Mouse (Mus musculus) 3134 (cell line): ENCODE results near the gene Rcbtb2.

Experiments used
- DNase-seq: peaks from one replicate; pipeline ENCODE4 v3.0.0-alpha.2; 2011; ENCODE audit warnings: low spot score; ENCODE audit not compliant: insufficient read length; ENCODE audit errors: extremely low read depth

Gene Rcbtb2

GRCm38 (mm10) chr14:73116301-73116700, 6.5 kb upstream of the Rcbtb2 start:
- no peak for DNase-seq

- DNase-seq, result peak; percentile 47
Measured at GRCm38 (mm10) chr14:73116938-73117337, 5.9 kb upstream of the Rcbtb2 start.

GRCm38 (mm10) chr14:73117411-73118392, 5.1 kb upstream of the Rcbtb2 start:
- DNase-seq, result no peak

GRCm38 (mm10) chr14:73118482-73119347, 4.1 kb upstream of the Rcbtb2 start:
- no peak for DNase-seq

GRCm38 (mm10) chr14:73119459-73119858, 3.4 kb upstream of the Rcbtb2 start:
- no peak for DNase-seq

DNA sequence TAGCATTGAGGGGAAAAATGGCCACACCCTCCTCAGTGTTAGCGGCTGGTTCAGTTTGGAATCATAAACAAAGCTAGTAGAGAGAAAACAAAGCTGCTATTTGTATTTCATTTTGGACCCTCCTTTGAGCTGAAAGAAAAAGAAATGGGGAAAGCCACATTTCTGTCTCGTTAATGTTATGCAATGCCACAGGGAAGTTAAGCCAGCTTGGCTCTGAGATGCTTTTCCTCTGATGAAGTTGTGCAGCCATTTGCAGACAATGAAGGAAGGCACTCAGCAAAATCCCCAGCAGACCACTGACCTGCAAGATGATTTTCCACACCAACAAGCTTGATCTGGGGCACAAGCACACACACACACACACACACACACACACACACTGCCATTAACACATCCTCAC, 2.9 kb upstream of the Rcbtb2 start:
- DNase-seq, result no peak

DNA sequence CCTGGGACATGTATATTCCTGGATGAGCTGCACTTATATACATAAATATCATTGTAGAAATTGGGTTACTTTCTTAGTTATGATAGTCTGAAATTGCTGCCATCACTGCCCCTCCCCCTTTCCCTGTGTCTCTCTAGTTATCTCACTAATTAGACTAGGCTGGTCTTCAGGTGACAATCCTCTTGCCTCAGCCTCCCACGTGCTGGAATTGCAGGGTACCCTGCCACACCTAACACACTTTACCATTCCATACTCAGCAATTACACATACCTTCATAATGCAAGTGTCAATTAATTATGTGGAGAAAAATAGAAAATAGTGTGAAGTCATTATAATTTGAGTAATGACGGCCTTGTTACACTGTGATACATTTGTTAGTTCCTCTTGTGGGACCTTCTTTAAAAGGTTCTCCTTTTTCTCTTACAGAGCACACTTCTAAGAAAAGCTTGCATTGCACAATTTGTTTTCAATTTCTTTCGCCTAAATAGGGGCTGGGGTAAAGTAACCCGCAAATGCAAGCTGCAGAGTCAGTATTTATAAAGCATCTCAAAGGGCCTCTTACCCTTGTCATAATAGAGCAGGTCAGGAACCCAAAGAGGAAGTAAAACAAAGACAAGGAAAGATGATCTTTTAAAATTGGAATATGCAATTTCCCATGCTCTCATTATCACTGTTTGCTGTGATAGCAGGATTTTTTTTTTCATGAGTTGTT, 470 bp upstream of the Rcbtb2 start:
- no peak for DNase-seq

DNA sequence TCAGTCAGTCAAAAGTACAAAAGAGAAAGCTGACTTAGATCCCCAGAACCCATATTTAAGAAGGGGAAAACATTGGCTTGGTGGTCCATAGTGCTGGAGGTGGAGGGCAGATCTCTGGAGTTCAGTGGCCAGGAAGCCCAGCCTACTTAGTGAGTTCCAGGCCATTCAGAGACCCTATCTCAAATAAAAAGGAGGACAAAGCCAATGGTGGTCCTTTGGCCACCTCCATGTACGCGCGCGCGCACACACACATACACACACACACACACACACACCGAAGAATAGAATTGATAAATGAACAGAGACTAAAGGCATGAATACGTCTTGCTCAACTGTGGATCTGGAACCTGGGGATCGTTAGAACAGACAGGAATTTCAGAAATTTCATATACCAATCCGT, 544 bp downstream of the Rcbtb2 start:
- no peak for DNase-seq

GRCm38 (mm10) chr14:73123786-73124185, 949 bp downstream of the Rcbtb2 start:
- no peak for DNase-seq

DNA sequence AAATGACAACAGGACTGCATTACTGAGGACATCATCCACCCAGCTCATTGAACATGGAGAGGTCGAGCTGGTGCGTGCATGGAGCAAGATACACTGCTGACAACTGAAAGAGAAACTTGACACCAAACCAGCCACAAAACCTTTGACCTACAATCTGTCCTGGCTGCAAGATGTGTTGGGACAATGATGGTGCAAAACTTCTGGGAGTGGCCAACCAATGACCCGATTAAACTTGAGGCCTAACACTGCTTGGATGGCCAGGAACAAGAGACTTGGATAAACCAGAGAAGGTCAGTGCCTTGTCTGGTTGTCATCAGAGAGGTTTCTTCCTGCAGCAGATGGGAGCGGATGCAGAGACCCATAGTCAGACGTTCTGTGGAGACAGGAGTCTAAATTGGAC, 7.7 kb downstream of the Rcbtb2 start:
- no peak for DNase-seq

GRCm38 (mm10) chr14:73131856-73132410, 9.1 kb downstream of the Rcbtb2 start:
- DNase-seq, result no peak

- no peak for DNase-seq
Measured at GRCm38 (mm10) chr14:73132731-73133130, 9.9 kb downstream of the Rcbtb2 start.

DNA sequence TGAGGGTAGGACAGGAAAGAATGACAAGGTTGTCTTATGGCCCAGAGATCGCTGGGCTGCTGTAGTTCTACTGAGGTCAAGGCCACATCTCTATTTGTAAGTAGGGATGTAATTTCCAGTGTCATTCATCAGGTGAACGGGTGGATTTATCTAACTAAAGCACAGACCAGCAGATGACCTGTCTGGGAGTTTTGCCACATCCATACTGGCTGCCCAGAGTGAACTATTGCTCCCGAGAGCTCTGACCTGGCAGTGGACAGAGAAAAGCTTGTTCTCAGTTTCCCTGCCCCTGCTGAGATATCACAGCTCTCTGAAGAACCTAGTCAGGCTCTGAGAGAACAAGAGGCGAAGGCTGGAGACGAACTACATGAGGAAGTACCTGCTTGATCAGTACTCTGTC, 14.4 kb downstream of the Rcbtb2 start:
- DNase-seq, result no peak

DNA sequence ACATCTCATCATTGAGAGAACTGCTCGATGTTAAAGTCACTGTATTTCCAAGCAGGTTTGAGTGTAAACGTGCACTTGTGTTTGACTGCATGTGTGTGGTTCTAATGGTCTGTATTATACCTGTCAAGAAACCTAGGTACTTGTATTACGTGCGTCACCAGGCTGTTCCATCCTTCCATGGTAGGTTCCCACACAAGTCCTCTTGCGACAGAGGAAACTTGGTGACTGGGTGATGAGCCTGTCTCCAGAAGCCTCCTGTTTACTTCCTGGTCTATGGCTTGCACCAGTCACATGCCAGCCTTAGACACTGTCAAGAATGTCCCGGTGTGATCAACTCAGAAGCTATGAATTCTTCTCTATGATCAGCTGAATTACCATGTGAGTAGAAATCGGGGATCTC, 15.6 kb downstream of the Rcbtb2 start:
- no peak for DNase-seq

GRCm38 (mm10) chr14:73139866-73140265, 17.0 kb downstream of the Rcbtb2 start:
- no peak for DNase-seq

- DNase-seq, result no peak
Measured at GRCm38 (mm10) chr14:73141800-73142199, 19.0 kb downstream of the Rcbtb2 start.

GRCm38 (mm10) chr14:73142421-73142895, 19.6 kb downstream of the Rcbtb2 start:
- DNase-seq, result no peak

GRCm38 (mm10) chr14:73142896-73143709, 20.3 kb downstream of the Rcbtb2 start:
- peak; percentile 88 for DNase-seq

- no peak for DNase-seq
Measured at GRCm38 (mm10) chr14:73143710-73144420, 21.0 kb downstream of the Rcbtb2 start.
